Mouse (Mus musculus) CH12.LX (cell line): ENCODE data around the gene Gmnn. TPM values are rescaled to one million over a fixed set of nuclear protein-coding genes. Genes with fewer than 3 reads are reported as not detected.

Experiments used
- DNase-seq: peaks from one replicate; pipeline ENCODE4 v3.0.0-alpha.2; 2013; ENCODE audit errors: extremely low read depth
- H3K27ac ChIP-seq: 2 replicates; pipeline ENCODE4 v1.5.1; 2012; ENCODE audit warnings: low read depth, mild to moderate bottlenecking, control low read depth, moderate library complexity; ENCODE audit not compliant: insufficient read depth
- H3K27me3 ChIP-seq: replicated peaks from 2 replicates; pipeline ENCODE3; 2012; ENCODE audit warnings: inconsistent platforms
- H3K36me3 ChIP-seq, 2 experiments: replicated peaks in 1 of 2; 2 replicates each; pipeline versions ENCODE3 to v1.6.1; 2012; ENCODE audit warnings: inconsistent platforms in 1 of 2, low read length in 1 of 2, mild to moderate bottlenecking in 1 of 2, mixed read lengths in 1 of 2, moderate library complexity in 1 of 2; ENCODE audit not compliant: control insufficient read depth in 1 of 2, insufficient read depth in 1 of 2
- H3K4me1 ChIP-seq, 2 experiments: 2 replicates each; pipeline ENCODE4 v1.6.1; 2012; ENCODE audit warnings: inconsistent platforms in 1 of 2, moderate library complexity in 1 of 2; ENCODE audit not compliant: insufficient read depth in 2 of 2, control insufficient read depth in 1 of 2
- H3K4me2 ChIP-seq: 2 replicates; pipeline ENCODE4 v1.6.1; 2012; ENCODE audit warnings: low read depth, mild to moderate bottlenecking, control low read depth; ENCODE audit not compliant: poor library complexity, insufficient read depth, severe bottlenecking
- H3K4me3 ChIP-seq, 3 experiments: fragments of 150-350 bp in 1 of 3; sonication (generic) in 1 of 3; replicated peaks in 1 of 3; 2 replicates each; pipeline versions ENCODE3 to v1.5.1; 2011 to 2012; ENCODE audit warnings: low read depth in 2 of 3, low read length in 2 of 3, mild to moderate bottlenecking in 2 of 3, moderate library complexity in 2 of 3, control low read depth in 1 of 3, improper control_type of control experiment in 1 of 3, inconsistent platforms in 1 of 3, mixed read lengths in 1 of 3; ENCODE audit not compliant: poor library complexity in 1 of 3
- H3K79me2 ChIP-seq: replicated peaks from 2 replicates; pipeline ENCODE4 v1.6.1; 2012; ENCODE audit warnings: mild to moderate bottlenecking, moderate library complexity; ENCODE audit not compliant: control insufficient read depth, poor library complexity, insufficient read depth, severe bottlenecking; ENCODE audit errors: extremely low read depth
- H3K9ac ChIP-seq: 2 replicates; pipeline ENCODE4 v1.6.1; 2012; ENCODE audit warnings: low read depth, mild to moderate bottlenecking, control low read depth, moderate library complexity; ENCODE audit not compliant: insufficient read depth
- H3K9me3 ChIP-seq: replicated peaks from 2 replicates; pipeline ENCODE3; 2012; ENCODE audit warnings: low read length, inconsistent platforms, mixed read lengths
- GABPA ChIP-seq: IDR thresholded peaks from 2 replicates; pipeline ENCODE4 v1.6.1; 2012; ENCODE audit warnings: low read depth, low read length, improper control_type of control experiment, inconsistent platforms; ENCODE audit not compliant: insufficient replicate concordance
- JUN ChIP-seq: IDR thresholded peaks from 2 replicates; pipeline ENCODE4 v1.6.1; 2011; ENCODE audit warnings: low read depth, mild to moderate bottlenecking, low read length, improper control_type of control experiment, moderate library complexity; ENCODE audit not compliant: insufficient read depth
- KAT2A ChIP-seq: IDR thresholded peaks from 2 replicates; pipeline ENCODE4 v1.6.1; 2012; ENCODE audit warnings: low read length, improper control_type of control experiment, inconsistent platforms; ENCODE audit not compliant: insufficient replicate concordance
- MAZ ChIP-seq: IDR thresholded peaks from 2 replicates; pipeline ENCODE4 v1.6.1; 2012; ENCODE audit warnings: low read depth, mild to moderate bottlenecking, inconsistent platforms, low read length, improper control_type of control experiment, moderate library complexity
- MEF2A ChIP-seq: IDR thresholded peaks from 2 replicates; pipeline ENCODE4 v1.6.1; 2014; ENCODE audit warnings: low read depth, mild to moderate bottlenecking, inconsistent platforms, low read length, improper control_type of control experiment, borderline replicate concordance
- MXI1 ChIP-seq: IDR thresholded peaks from 2 replicates; pipeline ENCODE4 v1.6.1; 2011; ENCODE audit warnings: mild to moderate bottlenecking, low read depth, low read length, improper control_type of control experiment
- NELFE ChIP-seq: IDR thresholded peaks from 2 replicates; pipeline ENCODE4 v1.6.1; 2011; ENCODE audit warnings: low read depth, low read length, improper control_type of control experiment
- RAD21 ChIP-seq: IDR thresholded peaks from 2 replicates; pipeline ENCODE4 v1.6.1; 2011; ENCODE audit warnings: low read depth, mild to moderate bottlenecking, low read length, improper control_type of control experiment, moderate library complexity
- RCOR1 ChIP-seq: conservative IDR thresholded peaks from 2 replicates; pipeline ENCODE4 v1.6.1; 2012; ENCODE audit warnings: low read depth, mild to moderate bottlenecking, inconsistent platforms, low read length, improper control_type of control experiment
- TBP ChIP-seq: conservative IDR thresholded peaks from 2 replicates; pipeline ENCODE4 v1.6.1; 2011; ENCODE audit warnings: low read depth, low read length, improper control_type of control experiment
- UBTF ChIP-seq: IDR thresholded peaks from 2 replicates; pipeline ENCODE4 v1.6.1; 2012; ENCODE audit warnings: low read depth, mild to moderate bottlenecking, inconsistent platforms, low read length, improper control_type of control experiment, moderate library complexity
- USF1 ChIP-seq: IDR thresholded peaks from 2 replicates; pipeline ENCODE4 v1.6.1; 2014; ENCODE audit warnings: low read depth, mild to moderate bottlenecking, inconsistent platforms, low read length, improper control_type of control experiment
- ZC3H11A ChIP-seq: IDR thresholded peaks from 2 replicates; pipeline ENCODE4 v1.6.1; 2012; ENCODE audit warnings: low read depth, mild to moderate bottlenecking, inconsistent platforms, low read length, improper control_type of control experiment
- dilution Hi-C: fragments of 300-500 bp; cut with MboI; formaldehyde crosslinking; loops from 2 replicates; pipeline ENCODE4 v1.14.3; 2020; ENCODE audit warnings: low sequenced_read_pairs; ENCODE audit not compliant: extremely low pct_unique_long_range_greater_than_20kb, extremely low pct_ligation_motif_present
- in situ Hi-C: fragments of 300-500 bp; cut with MboI; formaldehyde crosslinking; loops from 3 replicates; pipeline ENCODE4 v1.14.3; 2019; ENCODE audit warnings: low sequenced_read_pairs, low pct_ligation_motif_present, low pct_unique_long_range_greater_than_20kb, mixed read lengths
- polyA plus RNA-seq: library from polyadenylated mRNA; unstranded; fragments of >175 nt; gene quantifications from 2 replicates; pipeline ENCODE4 v1.2.1, GENCODE M21; 2012; ENCODE audit warnings: low read depth; ENCODE audit not compliant: insufficient read length
- total RNA-seq, 2 experiments: library from RNA; depleted of rRNA; stranded (reverse); fragments of 300-350 nt in 1 of 2; fragments of >200 nt in 1 of 2; gene quantifications; 2 replicates each; pipeline ENCODE4 v1.2.3; 2012 to 2014

Gene Gmnn
- total and polyA plus RNA-seq, 3 experiments, result 117 to 166 (median 166) TPM

DNA sequence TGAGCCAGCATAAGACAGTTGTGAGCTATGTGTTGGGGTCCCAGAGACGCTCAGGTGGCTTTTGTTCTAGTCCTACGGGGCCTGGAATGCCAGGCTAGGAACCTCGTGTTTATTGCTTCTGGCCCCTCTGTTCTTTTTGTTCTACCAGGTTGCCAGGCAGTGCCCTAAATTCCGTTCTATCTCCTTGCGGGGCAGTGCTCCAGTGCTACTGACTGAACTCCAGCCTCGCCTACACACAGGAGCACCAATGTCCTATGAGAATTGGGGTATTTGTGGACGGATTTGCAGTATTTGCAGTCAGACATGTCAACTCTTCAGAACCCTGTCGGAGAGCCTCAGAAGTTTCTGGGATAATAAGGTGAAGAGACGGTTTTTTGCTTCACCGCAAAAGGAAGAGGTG, 20.7 kb downstream of the Gmnn start, which contains the start of gene Armh2:
TSS of gene Armh2 (plus strand) at position 205 of the 400 bp plus-strand sequence.
- no peaks in the 10 kb centered on the region for H3K9me3 ChIP-seq
- H3K27me3 ChIP-seq, result no peaks in the 10 kb centered on the region
- dilution Hi-C loops, result no loop called here
- no peak for DNase-seq
- H3K27ac ChIP-seq, result no peak within 1 kb of the TSS
- peaks cover 18 to 75% of the 10 kb centered on the region in 2 experiments for H3K36me3 ChIP-seq
- in situ Hi-C loops, result no loop called here
- H3K4me2 ChIP-seq, result no peak within 1 kb of the TSS
- H3K4me1 ChIP-seq, result no peaks in the 10 kb centered on the region
- H3K9ac ChIP-seq, result no peak within 1 kb of the TSS
- no peak for TF ChIP-seq TBP
- no peak for TF ChIP-seq JUN
- no peak for TF ChIP-seq RAD21
- TF ChIP-seq USF1, result no peak
- TF ChIP-seq KAT2A, result no peak
- no peak for TF ChIP-seq MEF2A
- TF ChIP-seq, all 38 proteins: peak for 0
- Histone ChIP-seq H3K79me2 (0 out of 2 replicates have a peak, but pooled peaks cover 2% of the 10 kb centered on the region), H3K4me3 (no peak within 1 kb of the TSS)

DNA sequence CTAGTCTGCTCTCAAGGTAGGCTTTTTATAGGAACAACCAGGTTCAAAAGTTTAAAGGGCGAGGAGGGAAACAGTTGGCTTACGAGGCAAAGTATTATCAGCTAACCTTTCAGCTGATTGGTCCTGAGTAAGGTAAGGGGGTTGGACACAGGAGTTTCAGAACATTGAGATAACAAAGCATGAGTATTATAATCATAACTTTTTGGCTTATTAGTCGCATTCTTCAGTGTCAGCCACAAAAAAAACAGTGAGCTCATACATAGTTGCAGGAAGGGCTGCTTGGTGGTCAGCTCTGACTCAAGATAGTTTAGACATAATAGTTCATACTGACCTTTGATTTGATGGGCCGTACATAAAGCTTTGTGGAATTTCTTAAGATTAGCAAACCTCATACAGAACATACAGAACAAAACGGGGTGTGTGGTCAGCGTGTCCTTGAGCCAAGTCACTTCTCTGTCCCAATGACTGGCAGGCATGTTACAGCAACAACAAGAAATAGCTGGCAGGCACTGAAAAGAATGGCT, 26.1 kb downstream of the Gmnn start:
- dilution Hi-C loops (no loop called here), in situ Hi-C loops (no loop called here)
- H3K36me3 ChIP-seq, result peaks cover 10 to 68% of the 10 kb centered on the region in 2 experiments
- H3K79me2 ChIP-seq, result no peaks in the 10 kb centered on the region
- DNase-seq, result no peak
- no peak overlapping the region for H3K4me3 ChIP-seq
- no peak overlapping the region for H3K9ac ChIP-seq
- H3K4me1 ChIP-seq, result no peaks in the 10 kb centered on the region
- H3K27ac ChIP-seq, result no peak overlapping the region
- no peak for TF ChIP-seq ZC3H11A
- no peaks in the 10 kb centered on the region for H3K27me3 ChIP-seq
- no peak overlapping the region for H3K4me2 ChIP-seq
- H3K9me3 ChIP-seq, result no peaks in the 10 kb centered on the region

DNA sequence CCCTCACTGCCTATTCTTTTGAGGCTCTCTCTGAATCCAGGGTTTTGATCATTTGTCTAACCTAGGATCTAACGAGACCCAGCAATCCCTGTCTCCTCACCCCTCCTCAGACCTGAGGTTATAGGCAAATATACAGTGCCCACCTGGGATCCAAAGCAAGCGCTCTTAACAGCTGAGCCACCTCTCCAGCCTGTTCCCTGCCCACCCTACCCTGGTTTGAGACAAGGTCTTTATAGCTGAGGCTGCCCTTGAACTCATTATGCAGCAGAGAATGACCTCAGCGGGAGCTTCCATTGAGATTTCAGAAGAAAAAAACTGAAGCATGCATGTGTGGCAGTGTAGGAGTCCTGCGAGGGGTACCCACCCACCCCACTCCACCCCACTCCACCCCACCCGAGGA, 27.2 kb downstream of the Gmnn start:
- DNase-seq, result no peak
- H3K27ac ChIP-seq, result no peak overlapping the region
- no peaks in the 10 kb centered on the region for H3K4me1 ChIP-seq
- no peak overlapping the region for H3K9ac ChIP-seq
- H3K4me3 ChIP-seq, result no peak overlapping the region
- H3K4me2 ChIP-seq, result no peak overlapping the region
- H3K79me2 ChIP-seq, result no peaks in the 10 kb centered on the region
- no peaks in the 10 kb centered on the region for H3K9me3 ChIP-seq
- no peaks in the 10 kb centered on the region for H3K27me3 ChIP-seq
- in situ Hi-C loops, result no loop called here
- TF ChIP-seq ZC3H11A (no peak), GABPA (no peak), KAT2A (no peak), RAD21 (no peak), UBTF (no peak), JUN (no peak), RCOR1 (no peak), MAZ (no peak), MXI1 (no peak), NELFE (no peak)
- peaks cover 6 to 66% of the 10 kb centered on the region in 2 experiments for H3K36me3 ChIP-seq
- dilution Hi-C loops, result no loop called here
